Mouse (Mus musculus) liver, embryonic 11.5 days (tissue): ENCODE measurements at regions not wholly inside any gene's neighbourhood (a gene's known extent, or its start where the extent isn't known, plus 50 kb on each side); places are given as distances from the start of the nearest gene placed in this dataset.

Source experiments
- ATAC-seq: fragments of 200-750 bp; cut with Nextera tagmentation; replicated peaks from 2 replicates; pipeline ENCODE4 v1.8.0; 2017; ENCODE audit warnings: moderate number of reproducible peaks, mild to moderate bottlenecking, moderate TSS enrichment, moderate library complexity; ENCODE audit not compliant: low FRiP score
- DNase-seq: peaks from one replicate; pipeline ENCODE4 v3.0.0-alpha.2; 2017; ENCODE audit warnings: low spot score
- H3K27ac ChIP-seq: fragments of 300-500 bp; sonication (generic); 2 replicates; pipeline ENCODE4 v1.5.1; 2014; ENCODE audit warnings: mild to moderate bottlenecking, low read depth, low read length, control low read depth
- H3K27me3 ChIP-seq: fragments of 300-500 bp; sonication (generic); replicated peaks from 2 replicates; pipeline ENCODE4 v1.6.1; 2014; ENCODE audit warnings: low read length, mixed read lengths; ENCODE audit not compliant: control insufficient read depth, insufficient read depth
- H3K36me3 ChIP-seq: fragments of 300-500 bp; sonication (generic); 2 replicates; pipeline ENCODE4 v1.6.1; 2014; ENCODE audit warnings: mild to moderate bottlenecking, low read length, moderate library complexity, mixed read lengths; ENCODE audit not compliant: control insufficient read depth, insufficient read depth
- H3K4me1 ChIP-seq: fragments of 300-500 bp; sonication (generic); replicated peaks from 2 replicates; pipeline ENCODE4 v1.6.1; 2014; ENCODE audit warnings: low read length, mixed read lengths; ENCODE audit not compliant: control insufficient read depth, insufficient read depth
- H3K4me2 ChIP-seq: fragments of 300-500 bp; sonication (generic); 2 replicates; pipeline ENCODE4 v1.6.1; 2014; ENCODE audit warnings: mild to moderate bottlenecking, control low read depth, moderate library complexity
- H3K4me3 ChIP-seq: fragments of 300-500 bp; sonication (generic); 2 replicates; pipeline ENCODE4 v1.5.1; 2014; ENCODE audit warnings: low read depth, low read length, control low read depth
- H3K9ac ChIP-seq: fragments of 300-500 bp; sonication (generic); 2 replicates; pipeline ENCODE4 v1.6.1; 2014; ENCODE audit warnings: low read depth, low read length, control low read depth
- H3K9me3 ChIP-seq: fragments of 300-500 bp; sonication (generic); 2 replicates; pipeline ENCODE4 v1.6.1; 2016; ENCODE audit warnings: low read length, inconsistent platforms, mixed read lengths; ENCODE audit not compliant: control insufficient read depth
- WGBS: fragments of 180-500 bp; shearing (Covaris S2); extraction: QIAGEN DNeasy Blood & Tissue Kit; methylation state at CpG from one replicate; pipeline ENCODE4 v1.1.7; 2014; 5-methylcytosine and 5-hydroxymethylcytosine counted together

DNA sequence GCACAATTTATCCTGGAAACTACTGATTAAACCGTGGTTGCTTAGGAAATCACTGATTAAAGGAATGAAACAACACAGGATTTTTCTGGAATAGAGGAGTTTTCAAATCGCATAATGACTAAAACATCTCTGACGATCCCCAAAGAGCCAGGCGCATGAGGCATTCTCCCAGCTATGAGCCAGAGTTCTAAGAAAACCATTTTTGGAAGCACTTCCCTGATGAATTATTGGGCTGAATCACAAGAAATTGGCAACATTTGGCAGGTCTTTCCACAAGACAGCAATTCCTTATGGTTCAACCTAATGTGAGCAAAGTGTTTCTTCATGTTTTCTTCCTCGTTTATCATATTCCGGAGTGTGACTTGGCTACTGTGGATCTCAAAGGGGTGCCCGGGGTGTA lies 129.3 kb upstream of the Usp24 start:
- ATAC-seq (no peak), DNase-seq (no peak)
- no peak overlapping the region for H3K27ac ChIP-seq
- H3K9ac ChIP-seq = no peak overlapping the region
- WGBS = 84% methylated on average over 7 of the region's 7 CpGs
- no peaks in the 10 kb centered on the region for H3K27me3 ChIP-seq
- H3K36me3 ChIP-seq = no peaks in the 10 kb centered on the region
- no peak overlapping the region for H3K4me2 ChIP-seq
- H3K9me3 ChIP-seq = no peaks in the 10 kb centered on the region
- H3K4me3 ChIP-seq = no peak overlapping the region
- H3K4me1 ChIP-seq = no peaks in the 10 kb centered on the region

DNA sequence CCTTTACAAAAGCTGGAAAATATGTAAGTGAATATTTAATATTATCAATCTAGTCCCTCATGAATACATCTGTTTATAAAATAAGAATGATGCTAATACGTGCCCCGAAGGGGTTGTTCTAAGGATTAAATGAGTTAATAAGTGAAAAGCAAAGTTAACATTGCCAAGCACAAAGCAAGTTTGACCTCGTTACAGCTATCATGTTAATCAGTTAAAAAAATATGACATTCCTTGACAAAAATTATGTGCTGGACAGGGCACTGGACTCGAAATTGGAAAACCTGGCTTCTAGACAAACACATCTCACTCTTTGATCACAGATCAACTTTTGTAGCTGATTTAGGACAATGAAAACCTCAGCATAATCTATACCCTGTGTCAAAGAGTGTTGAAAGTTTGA lies 125.8 kb upstream of the Usp24 start:
- WGBS = 74% methylated on average over 4 of the region's 4 CpGs
- no peak for ATAC-seq
- Histone ChIP-seq H3K9me3 (no peaks in the 10 kb centered on the region), H3K4me2 (no peak overlapping the region), H3K9ac (no peak overlapping the region), H3K27me3 (no peaks in the 10 kb centered on the region), H3K36me3 (no peaks in the 10 kb centered on the region), H3K4me1 (no peaks in the 10 kb centered on the region), H3K27ac (no peak overlapping the region), H3K4me3 (no peak overlapping the region)
- DNase-seq = no peak

DNA sequence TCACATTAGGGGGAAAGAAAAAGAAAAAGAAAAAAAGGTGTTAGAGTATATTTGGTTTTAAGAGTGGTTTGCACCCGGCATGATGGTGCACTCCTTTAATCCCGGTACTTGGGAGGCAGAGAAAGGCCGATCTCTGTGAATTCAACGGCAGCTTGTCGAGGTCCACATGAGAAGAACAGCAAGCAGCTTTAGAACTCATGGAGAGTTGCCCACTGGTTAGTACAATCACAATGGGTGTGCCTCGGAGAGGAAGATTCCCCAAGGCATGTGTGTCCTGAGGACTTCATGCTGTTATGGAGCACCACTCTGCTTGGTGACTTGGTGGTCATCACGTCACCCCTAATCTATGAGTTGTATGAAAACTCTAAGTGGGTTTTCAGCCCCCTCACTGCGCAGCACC lies 124.7 kb upstream of the Usp24 start:
- Histone ChIP-seq H3K4me3 (no peak overlapping the region), H3K27me3 (no peaks in the 10 kb centered on the region), H3K27ac (no peak overlapping the region), H3K36me3 (no peaks in the 10 kb centered on the region), H3K4me2 (no peak overlapping the region), H3K4me1 (no peaks in the 10 kb centered on the region), H3K9me3 (no peaks in the 10 kb centered on the region), H3K9ac (no peak overlapping the region)
- 81% methylated on average over 8 of the region's 8 CpGs for WGBS
- ATAC-seq (no peak), DNase-seq (no peak)

DNA sequence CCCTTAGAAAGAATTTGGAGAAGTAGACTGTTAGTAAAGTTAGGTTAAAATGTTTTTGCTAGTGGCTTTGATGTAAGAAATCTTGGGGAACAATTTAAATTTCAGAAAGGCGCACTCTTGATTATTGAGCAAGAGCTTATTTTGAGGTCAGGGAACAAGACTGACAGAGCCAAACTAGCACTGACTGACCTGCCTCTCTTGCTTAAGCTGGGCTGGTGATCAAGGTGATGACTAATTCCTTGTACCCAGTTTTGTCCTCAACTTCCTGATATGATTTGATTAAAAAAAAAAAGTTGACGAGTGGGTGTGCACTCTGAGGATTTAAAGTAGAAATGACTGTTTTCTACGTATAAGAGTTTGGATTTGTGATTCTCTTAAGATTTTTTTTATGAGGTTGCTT lies 124.2 kb upstream of the Usp24 start:
- WGBS = 87% methylated on average over 3 of the region's 3 CpGs
- H3K27me3 ChIP-seq = no peaks in the 10 kb centered on the region

DNA sequence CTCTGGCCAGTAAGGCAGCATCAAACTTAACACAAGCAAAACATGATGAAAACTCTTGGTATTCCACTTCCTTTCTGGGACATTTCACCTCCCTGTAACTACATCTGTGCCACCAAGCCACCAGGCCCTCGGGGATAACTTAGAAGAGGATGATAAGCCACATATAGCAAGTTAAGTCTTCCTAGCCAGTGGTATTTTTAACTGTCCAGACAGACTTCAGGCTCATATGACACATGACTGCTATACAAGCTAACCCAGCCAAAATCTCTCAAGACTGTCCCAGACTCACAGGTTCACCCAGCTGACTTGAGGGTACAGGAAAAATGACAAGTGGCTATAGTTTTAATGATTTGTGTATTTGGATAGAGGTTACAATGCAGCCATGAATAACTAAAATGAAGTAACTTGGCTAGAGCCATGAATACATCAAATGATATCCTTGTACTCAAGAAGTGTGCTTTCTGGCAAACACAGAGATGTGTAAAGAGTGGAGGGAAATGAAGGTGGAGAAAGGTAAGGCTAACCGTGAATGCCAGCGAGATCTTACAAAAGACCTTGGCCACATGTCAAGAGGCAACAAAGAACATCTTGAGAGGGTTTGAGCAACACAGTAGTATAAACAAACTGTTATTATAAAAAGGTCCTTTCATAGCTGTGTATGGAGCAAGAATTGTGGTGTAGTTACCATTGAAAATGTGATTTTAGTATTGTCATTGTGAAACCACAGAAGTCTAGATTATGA lies 122.6 kb upstream of the Usp24 start:
- Histone ChIP-seq H3K9me3 (no peaks in the 10 kb centered on the region), H3K4me2 (no peak overlapping the region), H3K27ac (no peak overlapping the region), H3K4me1 (no peaks in the 10 kb centered on the region), H3K9ac (no peak overlapping the region), H3K27me3 (no peaks in the 10 kb centered on the region), H3K36me3 (no peaks in the 10 kb centered on the region), H3K4me3 (no peak overlapping the region)
- ATAC-seq (no peak), DNase-seq (no peak)
- WGBS = 76% methylated on average over 3 of the region's 3 CpGs

More for the DNA sequence above, 124.2 kb upstream of the Usp24 start:
- no peaks in the 10 kb centered on the region for H3K36me3 ChIP-seq
- H3K4me2 ChIP-seq = no peak overlapping the region
- no peak overlapping the region for H3K27ac ChIP-seq
- H3K9me3 ChIP-seq = no peaks in the 10 kb centered on the region
- DNase-seq (no peak), ATAC-seq (no peak)
- H3K9ac ChIP-seq = no peak overlapping the region
- H3K4me3 ChIP-seq = no peak overlapping the region
- no peaks in the 10 kb centered on the region for H3K4me1 ChIP-seq

DNA sequence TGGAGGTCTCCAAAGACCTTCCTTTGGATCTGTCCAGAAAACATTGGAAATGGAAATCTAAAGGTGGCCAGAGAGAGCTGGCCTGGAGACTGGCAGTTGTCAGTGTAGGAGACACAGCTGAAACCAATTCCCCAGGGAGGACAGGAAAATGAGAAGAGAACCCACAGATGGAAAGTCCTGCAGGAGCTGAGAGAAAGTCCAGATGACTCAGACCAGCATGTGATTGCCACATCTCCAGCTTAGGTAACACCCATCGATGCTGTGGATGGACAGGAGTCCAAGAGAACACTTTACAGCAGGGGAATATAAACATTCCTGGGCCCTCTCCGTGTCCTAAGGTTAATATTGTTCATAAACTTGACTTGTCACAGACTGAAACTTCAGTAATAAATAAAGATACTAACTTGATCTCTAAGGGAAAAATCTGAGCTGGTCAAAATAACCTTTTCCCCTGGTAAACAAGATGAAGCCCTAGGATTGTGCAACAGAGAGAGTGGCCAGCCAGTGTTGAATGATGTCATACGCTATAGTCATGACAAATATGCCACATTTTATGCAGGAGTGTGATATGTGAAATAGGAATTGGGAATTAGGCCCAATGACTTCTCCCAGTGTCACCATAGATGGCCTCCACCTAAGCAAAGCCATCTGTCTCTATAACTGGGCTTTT lies 120.4 kb upstream of the Usp24 start:
- Histone ChIP-seq H3K9ac (no peak overlapping the region), H3K27ac (no peak overlapping the region), H3K4me2 (no peak overlapping the region), H3K9me3 (no peaks in the 10 kb centered on the region), H3K4me3 (no peak overlapping the region), H3K27me3 (no peaks in the 10 kb centered on the region), H3K4me1 (peaks cover 4% of the 10 kb centered on the region; the same call in 1 of the 2 replicates), H3K36me3 (no peaks in the 10 kb centered on the region)
- DNase-seq (no peak), ATAC-seq (no peak; the same call in 1 of the 2 replicates)
- WGBS = 66% methylated on average over 3 of the region's 3 CpGs

DNA sequence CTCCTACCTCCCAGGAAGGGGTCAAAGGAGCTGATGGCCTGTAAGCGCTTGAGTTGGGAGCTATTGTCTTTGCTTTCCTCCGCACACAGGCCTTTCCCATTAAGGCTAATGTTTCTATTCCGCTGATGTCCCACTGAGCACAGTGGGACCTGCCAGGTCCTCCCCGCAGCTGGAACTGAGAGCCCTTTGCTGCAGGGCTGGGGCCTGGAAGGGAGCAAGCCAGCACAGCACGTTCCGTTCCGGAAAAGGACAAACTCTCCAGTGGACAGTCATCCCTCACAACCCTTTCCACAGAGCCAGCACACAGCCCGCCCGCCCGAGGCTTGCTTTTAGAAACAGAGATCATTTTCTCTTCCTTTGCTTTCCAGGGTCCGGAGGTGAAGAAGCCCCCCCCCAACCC lies 116.2 kb upstream of the Usp24 start:
- H3K9ac ChIP-seq = no peak overlapping the region
- H3K36me3 ChIP-seq = no peaks in the 10 kb centered on the region
- no peaks in the 10 kb centered on the region for H3K27me3 ChIP-seq
- ATAC-seq = no peak
- WGBS = 36% methylated on average over 11 of the region's 11 CpGs
- H3K9me3 ChIP-seq = no peaks in the 10 kb centered on the region
- peak overlapping the region; percentile 17; the same call in 1 of the 2 replicates for H3K4me2 ChIP-seq
- peaks cover 4% of the 10 kb centered on the region; the same call in 1 of the 2 replicates for H3K4me1 ChIP-seq
- no peak for DNase-seq
- no peak overlapping the region for H3K27ac ChIP-seq
- no peak overlapping the region for H3K4me3 ChIP-seq

DNA sequence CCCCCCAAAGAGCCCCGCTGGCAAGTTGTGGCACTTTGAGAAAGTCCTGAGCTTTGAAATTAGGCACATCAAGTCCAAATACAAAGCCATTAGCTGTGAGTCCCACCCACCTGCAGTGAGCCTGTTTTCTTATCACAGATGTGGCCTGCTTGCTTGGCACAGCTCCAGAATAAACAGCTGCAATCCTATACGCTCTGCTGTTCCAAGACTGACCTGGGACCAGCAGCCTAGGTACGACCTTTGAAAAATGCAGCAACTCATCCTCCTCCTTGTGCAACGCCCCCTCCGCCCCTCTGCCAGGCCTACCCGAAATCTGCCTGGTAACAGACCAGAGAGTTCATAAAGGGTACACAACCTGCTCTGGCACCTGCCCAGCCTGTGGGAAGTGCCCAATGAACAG lies 115.8 kb upstream of the Usp24 start:
- no peaks in the 10 kb centered on the region for H3K9me3 ChIP-seq
- H3K4me2 ChIP-seq = no peak overlapping the region
- no peak overlapping the region for H3K27ac ChIP-seq
- H3K36me3 ChIP-seq = no peaks in the 10 kb centered on the region
- no peak overlapping the region for H3K4me3 ChIP-seq
- no peak overlapping the region for H3K9ac ChIP-seq
- peak; percentile 34 for DNase-seq
- ATAC-seq = no peak; the same call in 1 of the 2 replicates
- H3K27me3 ChIP-seq = no peaks in the 10 kb centered on the region
- H3K4me1 ChIP-seq = peaks cover 4% of the 10 kb centered on the region; the same call in 1 of the 2 replicates
- WGBS = 58% methylated on average over 6 of the region's 6 CpGs

DNA sequence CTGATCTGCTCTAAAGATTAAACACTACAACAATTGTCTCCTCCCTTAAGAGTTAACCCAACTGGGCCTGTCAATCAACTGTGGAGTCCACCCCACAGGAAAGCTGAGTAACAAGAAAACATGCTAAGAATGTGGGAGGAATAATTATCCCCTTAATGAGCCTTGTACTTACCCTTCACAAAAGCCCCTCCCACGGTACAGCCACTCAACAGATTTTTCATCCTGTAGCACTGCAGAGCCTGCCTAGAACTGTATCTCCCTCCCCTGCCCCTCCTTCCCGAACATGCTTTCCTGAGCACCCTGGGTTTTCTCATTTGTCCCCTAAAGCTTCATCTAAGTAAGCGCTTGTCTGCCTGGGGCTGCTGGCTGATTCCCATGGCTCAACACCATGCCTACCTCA lies 113.5 kb upstream of the Usp24 start:
- DNase-seq = no peak
- 51% methylated on average over 3 of the region's 3 CpGs for WGBS
- peaks cover 4% of the 10 kb centered on the region; the same call in 1 of the 2 replicates for H3K4me1 ChIP-seq

More for the DNA sequence above, 113.5 kb upstream of the Usp24 start:
- Histone ChIP-seq H3K9ac (no peak overlapping the region), H3K9me3 (no peaks in the 10 kb centered on the region), H3K4me2 (no peak overlapping the region), H3K27me3 (no peaks in the 10 kb centered on the region), H3K27ac (no peak overlapping the region), H3K4me3 (no peak overlapping the region), H3K36me3 (no peaks in the 10 kb centered on the region)
- no peak for ATAC-seq
